In the genomic region with DNA sequence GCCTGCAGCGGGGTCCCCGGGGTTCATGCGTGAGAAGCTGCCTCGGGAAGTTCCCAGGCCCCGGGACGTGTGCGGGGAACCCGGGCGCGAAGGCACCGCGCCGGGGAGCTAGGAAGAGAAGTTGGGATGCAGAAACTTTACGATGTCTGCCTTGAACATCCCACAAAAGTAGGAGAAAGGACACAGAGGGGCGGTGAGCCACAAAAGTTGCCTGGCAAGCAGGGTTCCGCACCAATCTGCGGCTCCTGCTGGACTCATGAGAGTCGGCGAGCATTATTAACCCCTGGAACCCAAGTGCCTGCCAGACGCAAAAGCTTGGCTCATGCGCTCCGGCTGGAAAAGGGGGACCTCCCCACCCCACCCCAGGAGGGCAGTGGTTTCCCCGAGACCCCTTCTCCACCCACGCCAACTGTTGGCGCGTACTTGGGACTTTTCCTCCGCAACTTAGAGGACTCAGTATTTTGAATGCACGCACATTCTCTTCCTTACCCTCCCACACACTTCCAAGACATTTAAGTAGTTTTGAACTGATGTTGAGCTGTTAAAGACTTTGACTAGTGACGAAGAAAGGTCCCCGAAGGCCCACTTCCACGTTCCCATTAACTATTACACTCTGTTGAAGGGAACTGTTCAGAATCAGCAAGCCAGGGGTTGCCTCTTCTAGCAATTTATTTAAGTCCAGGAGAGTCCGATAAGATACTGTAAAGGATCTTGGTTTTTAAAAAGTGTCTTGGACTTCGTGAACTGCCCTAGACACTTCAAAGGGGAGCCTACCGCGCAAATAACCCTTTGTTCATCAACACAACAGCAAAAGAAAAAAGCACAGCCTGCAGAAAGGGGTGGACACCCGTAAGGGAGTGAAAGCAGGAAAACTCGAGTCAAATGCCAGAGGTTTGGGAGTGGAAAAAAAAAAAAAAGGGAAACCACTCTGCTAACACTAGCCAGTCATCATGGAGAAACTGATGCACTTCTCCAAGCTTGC, we compare ENCODE assay signal across 9 mouse cellular contexts. TPM values are rescaled to one million over a fixed set of nuclear protein-coding genes. Genes with fewer than 3 reads are reported as not detected.
DNase-seq lines count a peak whose midpoint lies in the region; ATAC-seq lines count a peak whose summit lies in the region.
"Had no signal": no experiment of that assay in that cellular context is flagged by ENCODE, and none has a peak within 500 bp of the region (broad histone marks: within the 10 kb centered on the region; RNA-seq: fewer than 3 reads in every experiment).

No protein-coding gene starts in this region.

- H3K4me2 ChIP-seq in neural tube, embryonic 11.5 days (ENCODE audit: low read depth), result peak overlapping the region; percentile 67
- peak overlapping the region; percentile 91 for H3K4me2 ChIP-seq in heart, embryonic 12.5 days
- H3K4me2 ChIP-seq in limb, embryonic 12.5 days, result peak overlapping the region; percentile 68

- H3K27ac ChIP-seq in neural tube, embryonic 11.5 days (ENCODE audit: low read depth, low read length), result peak overlapping the region; percentile 93
- H3K27ac ChIP-seq in heart, embryonic 12.5 days (ENCODE audit: poor library complexity, severe bottlenecking), result peak overlapping the region; percentile 99
- peak overlapping the region; percentile 98 for H3K27ac ChIP-seq in limb, embryonic 12.5 days

- no peak; the same call in 1 of the 2 replicates for ATAC-seq in neural tube, embryonic 11.5 days (ENCODE audit: insufficient read depth, low FRiP score, low TSS enrichment)
- ATAC-seq in heart, embryonic 12.5 days (ENCODE audit: insufficient number of reproducible peaks, low FRiP score), result peak; percentile 16; the same call in 1 of the 2 replicates
- ATAC-seq in limb, embryonic 12.5 days (ENCODE audit: insufficient number of reproducible peaks, insufficient read depth, low FRiP score, low TSS enrichment, low read depth), result no peak

- peak overlapping the region; percentile 88 for H3K9ac ChIP-seq in neural tube, embryonic 11.5 days (ENCODE audit: low read length)
- H3K9ac ChIP-seq in heart, embryonic 12.5 days, result peak overlapping the region; percentile 83
- peak overlapping the region; percentile 92 for H3K9ac ChIP-seq in limb, embryonic 12.5 days (replicated peaks)

- no peaks in the 10 kb centered on the region for H3K9me3 ChIP-seq in neural tube, embryonic 11.5 days (ENCODE audit: control insufficient read depth, low read length)
- H3K9me3 ChIP-seq in heart, embryonic 12.5 days (replicated peaks), result no peaks in the 10 kb centered on the region
- no peaks in the 10 kb centered on the region for H3K9me3 ChIP-seq in limb, embryonic 12.5 days

- peak; percentile 44 for DNase-seq in adrenal gland, adult 8-10 months
- no peak for DNase-seq in adrenal gland, postnatal 10 days
- no peak for DNase-seq in neural tube, embryonic 11.5 days (ENCODE audit: low spot score)
- DNase-seq in neural tube, embryonic 10.5 days (ENCODE audit: extremely low spot score, low spot score), result no peak
- DNase-seq in skeletal muscle tissue, adult 2 months (ENCODE audit: low read depth, low spot score), result peak; percentile 22
- no peak for DNase-seq in thymus, postnatal 0 days (ENCODE audit: low spot score)

- WGBS in neural tube, embryonic 11.5 days, result under 1% methylated on average over 37 of the region's 37 CpGs
- under 1% methylated on average over 37 of the region's 37 CpGs for WGBS in heart, embryonic 12.5 days
- under 1% methylated on average over 37 of the region's 37 CpGs for WGBS in limb, embryonic 12.5 days

- no peaks in the 10 kb centered on the region for H3K27me3 ChIP-seq in neural tube, embryonic 11.5 days (ENCODE audit: control insufficient read depth, insufficient read depth, low read length)
- H3K27me3 ChIP-seq in heart, embryonic 12.5 days (replicated peaks), result no peaks in the 10 kb centered on the region
- no peaks in the 10 kb centered on the region for H3K27me3 ChIP-seq in limb, embryonic 12.5 days

- no peaks in the 10 kb centered on the region for H3K36me3 ChIP-seq in neural tube, embryonic 11.5 days (ENCODE audit: control insufficient read depth, insufficient read depth, low read length)
- no peaks in the 10 kb centered on the region for H3K36me3 ChIP-seq in heart, embryonic 12.5 days
- H3K36me3 ChIP-seq in limb, embryonic 12.5 days, result no peaks in the 10 kb centered on the region

- H3K4me1 ChIP-seq in neural tube, embryonic 11.5 days (ENCODE audit: control insufficient read depth, insufficient read depth, low read length), result peaks cover 10% of the 10 kb centered on the region
- H3K4me1 ChIP-seq in heart, embryonic 12.5 days (replicated peaks), result peaks cover 17% of the 10 kb centered on the region
- H3K4me1 ChIP-seq in limb, embryonic 12.5 days (replicated peaks), result peaks cover 27% of the 10 kb centered on the region

- peak overlapping the region; percentile 79 for H3K4me3 ChIP-seq in neural tube, embryonic 11.5 days (ENCODE audit: low read depth, low read length)
- peak overlapping the region; percentile 91 for H3K4me3 ChIP-seq in heart, embryonic 12.5 days
- peak overlapping the region; percentile 76 for H3K4me3 ChIP-seq in limb, embryonic 12.5 days (replicated peaks)

RNA-seq across cellular contexts. Expression of gene Fermt2, which starts 0.7 kb away (rescaled TPM):
- total RNA-seq in adrenal gland, adult 8-10 months (2022), result 100 to 1,000 TPM in 2 of 4 experiments, 10 to 100 TPM in 2; 57.4 to 113 (median 98.9) TPM
- total RNA-seq in adrenal gland, postnatal 10 days (2021), result 100 to 1,000 TPM; 160 to 178 TPM
- polyA plus RNA-seq in neural tube, embryonic 11.5 days (2014; fragmentation: Nextera tagmentation; extraction: Ambion mirVana), result 71.8 and 75.5 TPM in 2 replicates
- 191 and 206 TPM in 2 replicates for polyA plus RNA-seq in heart, embryonic 12.5 days (2016; fragmentation: Nextera tagmentation; extraction: Ambion mirVana)
- polyA plus RNA-seq in limb, embryonic 12.5 days (2016; fragmentation: Nextera tagmentation; extraction: Ambion mirVana), result 123 and 128 TPM in 2 replicates
- polyA plus RNA-seq in thymus, postnatal 0 days (2015; fragmentation: Nextera tagmentation; extraction: Ambion mirVana), result 24.0 and 27.0 TPM in 2 replicates
- total RNA-seq: common myeloid progenitor, adult 5-6 weeks had no signal

Comparison
In these comparisons a context has a peak if more than half of its experiments do, and no peak if none do; other contexts are left out.
1. DNase-seq: peak in adrenal gland, adult 8-10 months (single experiment) and skeletal muscle tissue, adult 2 months (single experiment); none in adrenal gland, postnatal 10 days (single experiment), neural tube, embryonic 11.5 days (single experiment), neural tube, embryonic 10.5 days (single experiment) and thymus, postnatal 0 days (single experiment).
2. Peak in every context shown above with its lines, with median percentiles within 50 percentile points of each other: H3K27ac ChIP-seq, H3K4me2 ChIP-seq, H3K4me3 ChIP-seq and H3K9ac ChIP-seq.